Mouse (Mus musculus) myocyte (in vitro differentiated cells): ENCODE results near the gene Iqsec1.
A peak's percentile ranks its signal among the peaks of the same experiment; 100 is the strongest.

Experiments used
- CEBPB ChIP-seq: IDR thresholded peaks from 2 replicates; pipeline ENCODE4 v1.6.1; 2011; ENCODE audit warnings: mild to moderate bottlenecking, moderate library complexity; ENCODE audit not compliant: poor library complexity, insufficient read depth, severe bottlenecking
- E2F4 ChIP-seq: IDR thresholded peaks from one replicate; pipeline ENCODE4 v1.6.1; 2011; ENCODE audit warnings: mild to moderate bottlenecking, control low read depth, moderate library complexity; ENCODE audit not compliant: insufficient read depth
- MAX ChIP-seq: IDR thresholded peaks from one replicate; pipeline ENCODE4 v1.6.1; 2011; ENCODE audit warnings: low read depth, mild to moderate bottlenecking, control low read depth
- MYOD1 ChIP-seq, 3 experiments: IDR thresholded peaks; one replicate each; pipeline ENCODE4 v1.6.1; 2011; ENCODE audit warnings: control low read depth in 2 of 3, low read depth in 2 of 3, mild to moderate bottlenecking in 2 of 3, moderate library complexity in 1 of 3; ENCODE audit not compliant: insufficient read length in 2 of 3, control insufficient read depth in 1 of 3
- MYOG ChIP-seq, 3 experiments: IDR thresholded peaks; one replicate each; pipeline ENCODE4 v1.6.1; 2011; ENCODE audit warnings: control low read depth in 2 of 3, low read depth in 2 of 3, mild to moderate bottlenecking in 2 of 3; ENCODE audit not compliant: insufficient read length in 2 of 3, control insufficient read depth in 1 of 3, insufficient read depth in 1 of 3
- POLR2A ChIP-seq: IDR thresholded peaks from one replicate; pipeline ENCODE4 v1.6.1; 2011; ENCODE audit warnings: low read depth, mild to moderate bottlenecking, control low read depth, moderate library complexity; ENCODE audit not compliant: insufficient read length
- POLR2AphosphoS2 ChIP-seq: IDR thresholded peaks from one replicate; pipeline ENCODE4 v1.6.1; 2011; ENCODE audit warnings: low read depth, control low read depth; ENCODE audit not compliant: insufficient read length
- REST ChIP-seq: IDR thresholded peaks from one replicate; pipeline ENCODE4 v1.6.1; 2011; ENCODE audit warnings: mild to moderate bottlenecking, control low read depth, moderate library complexity; ENCODE audit not compliant: insufficient read depth, insufficient read length
- TCF12 ChIP-seq: IDR thresholded peaks from one replicate; pipeline ENCODE4 v1.6.1; 2011; ENCODE audit warnings: mild to moderate bottlenecking, control low read depth; ENCODE audit not compliant: poor library complexity, insufficient read depth, severe bottlenecking
- TCF3 ChIP-seq: IDR thresholded peaks from one replicate; pipeline ENCODE4 v1.6.1; 2011; ENCODE audit warnings: low read depth, control low read depth; ENCODE audit not compliant: insufficient read length
- USF1 ChIP-seq: IDR thresholded peaks from one replicate; pipeline ENCODE4 v1.6.1; 2011; ENCODE audit warnings: low read depth, mild to moderate bottlenecking, control low read depth, moderate library complexity

DNA sequence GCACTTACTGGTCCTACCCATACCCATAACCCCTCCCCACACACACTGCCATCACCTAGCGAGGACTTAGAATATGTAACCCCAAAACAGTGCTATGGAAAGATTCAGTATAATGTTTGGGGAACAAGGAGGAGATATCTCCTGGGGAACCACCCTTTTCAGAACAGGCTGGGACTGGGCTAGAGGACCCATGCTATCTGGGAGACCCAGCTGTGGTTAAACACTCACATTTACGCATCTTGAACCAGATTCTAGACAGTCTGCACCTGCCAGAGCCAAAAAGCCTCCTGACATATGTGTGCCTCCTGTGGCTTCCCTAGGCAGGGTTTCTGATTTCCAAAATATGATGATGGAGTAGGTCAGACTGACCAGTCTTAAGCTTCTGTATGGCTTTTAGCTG is 287.7 kb downstream of the Iqsec1 start:
- TF ChIP-seq TCF3 (no peak), TCF12 (no peak), POLR2A (no peak), POLR2AphosphoS2 (no peak), MAX (no peak), MYOD1 (IDR thresholded peaks at IDR 0.05; ENCODE audit: control insufficient read depth in 1 of 3, insufficient read length in 2 of 3, low read depth in 2 of 3) (peak in 2 of 3 experiments; percentile 6 to 46), MYOG (IDR thresholded peaks at IDR 0.05; ENCODE audit: control insufficient read depth in 1 of 3, insufficient read depth in 1 of 3, insufficient read length in 2 of 3, low read depth in 2 of 3) (no peak), USF1 (no peak), CEBPB (no peak), E2F4 (no peak), REST (no peak)
